Mouse (Mus musculus) layer of hippocampus, adult 11-12 months (tissue): ENCODE data around the gene Spc24.

Experiments used
- DNase-seq: peaks from one replicate; pipeline ENCODE4 v3.0.0; 2022; ENCODE audit warnings: low spot score

Gene Spc24

GRCm38 (mm10) chr9:21715298-21715697 is 44.8 kb downstream of the Spc24 start:
- no peak for DNase-seq

- DNase-seq: no peak
These were observed 50.8 kb downstream of the Spc24 start for GRCm38 (mm10) chr9:21709340-21709739.

- DNase-seq: no peak
These were observed 53.4 kb downstream of the Spc24 start for GRCm38 (mm10) chr9:21706586-21707265.

GRCm38 (mm10) chr9:21706085-21706484 is 54.0 kb downstream of the Spc24 start:
- DNase-seq: no peak
